Mouse (Mus musculus) urinary bladder, postnatal 10 days (tissue): ENCODE measurements at regions not wholly inside any gene's neighbourhood (a gene's known extent, or its start where the extent isn't known, plus 50 kb on each side); places are given as distances from the start of the nearest gene placed in this dataset.

ENCODE experiments used
- DNase-seq: peaks from one replicate; pipeline ENCODE4 v3.0.0; 2022; ENCODE audit warnings: low spot score

DNA sequence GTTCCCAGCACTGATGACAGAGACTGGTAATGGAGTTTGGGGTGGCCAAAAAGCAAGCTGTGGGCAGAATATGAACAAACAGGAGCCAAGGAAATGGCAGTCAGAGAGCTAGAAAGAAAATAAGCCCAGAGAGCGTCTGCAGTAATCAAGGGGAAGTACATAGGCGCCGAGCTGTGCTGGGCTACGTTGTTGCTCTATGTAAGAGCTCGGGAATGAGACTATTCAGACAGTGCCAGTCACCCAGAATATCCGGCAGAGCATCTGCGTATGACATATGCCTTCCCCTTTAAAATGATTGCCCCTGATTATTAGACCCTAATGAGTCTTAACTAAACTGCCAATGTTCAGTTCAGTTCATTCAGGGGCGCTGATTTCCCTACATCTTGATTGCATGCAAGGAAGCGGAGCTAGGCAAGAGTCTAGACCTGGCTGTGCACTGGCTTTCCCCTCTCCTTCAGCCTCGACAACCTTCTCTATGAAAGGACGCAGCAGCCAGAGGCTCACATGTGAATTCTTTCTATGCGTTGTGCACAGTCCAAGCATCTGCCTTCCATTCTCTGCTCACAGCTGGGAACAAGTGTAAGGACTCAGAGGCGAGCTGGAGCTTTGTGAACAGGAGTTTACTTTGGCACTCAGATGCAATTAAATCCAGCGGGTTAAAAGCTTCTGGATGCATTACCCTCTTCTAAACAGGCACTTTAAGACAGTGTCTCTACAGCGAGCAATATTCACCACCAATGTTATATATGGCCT is 125.7 kb upstream of the Gdf10 start:
- no peak for DNase-seq

DNA sequence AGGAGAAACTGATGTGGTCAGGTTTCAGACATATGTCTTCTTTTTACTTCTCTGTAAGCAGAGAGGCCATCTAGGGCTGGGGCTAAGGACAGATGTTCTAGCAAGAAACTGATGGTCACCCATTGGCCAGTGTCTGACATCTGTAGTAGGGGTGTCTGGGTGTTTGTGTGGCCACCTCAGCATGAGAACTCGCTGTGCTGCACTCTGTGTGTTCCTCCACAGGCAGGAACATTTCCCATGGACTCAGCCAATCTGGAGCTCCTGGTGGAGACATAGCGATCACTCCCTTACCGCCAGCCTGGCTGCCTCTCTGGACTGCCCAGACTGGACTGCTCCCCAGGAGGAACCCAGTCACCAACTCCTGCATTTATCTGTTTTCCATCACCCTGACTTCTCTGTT is 119.1 kb upstream of the Gdf10 start:
- no peak for DNase-seq

DNA sequence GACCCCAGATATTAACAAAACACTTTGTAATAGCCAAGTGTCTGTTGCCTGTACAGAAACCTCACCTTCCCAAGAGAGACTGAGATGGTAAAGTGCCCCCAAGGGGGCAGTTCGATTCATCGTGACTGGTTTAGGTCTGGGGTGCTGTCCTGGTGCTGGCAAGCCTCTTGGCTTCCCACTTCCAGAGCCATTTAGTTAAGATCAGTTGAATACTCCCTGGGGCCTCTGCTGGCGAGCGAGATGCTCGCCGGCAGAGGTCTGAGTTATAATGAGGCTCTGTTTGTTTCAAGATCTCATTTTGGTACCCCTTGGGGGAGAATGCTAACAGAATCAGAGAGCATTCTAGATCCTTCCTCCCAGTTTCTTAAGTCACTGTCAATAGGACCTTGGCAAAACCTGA is 118.7 kb upstream of the Gdf10 start:
- no peak for DNase-seq

DNA sequence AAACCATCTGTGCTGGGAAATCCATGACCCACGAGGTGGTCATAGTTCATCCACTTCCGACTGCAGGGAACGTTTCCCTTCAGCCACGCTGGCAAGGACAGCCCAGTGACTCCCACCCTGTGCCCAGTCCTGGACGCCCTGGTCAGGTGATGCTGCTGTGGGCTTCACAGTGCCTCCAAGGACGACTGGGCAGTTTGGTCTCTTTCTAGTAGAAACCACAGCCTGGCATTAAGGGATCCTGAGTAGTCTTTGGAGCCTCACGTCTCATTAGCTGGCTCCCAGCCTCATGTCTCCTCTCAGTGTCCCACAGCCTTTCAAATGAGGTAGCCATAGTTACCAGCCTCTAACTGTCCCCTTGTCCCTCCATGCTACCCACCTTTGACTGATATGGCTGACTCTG is 116.2 kb upstream of the Gdf10 start:
- DNase-seq, result no peak

DNA sequence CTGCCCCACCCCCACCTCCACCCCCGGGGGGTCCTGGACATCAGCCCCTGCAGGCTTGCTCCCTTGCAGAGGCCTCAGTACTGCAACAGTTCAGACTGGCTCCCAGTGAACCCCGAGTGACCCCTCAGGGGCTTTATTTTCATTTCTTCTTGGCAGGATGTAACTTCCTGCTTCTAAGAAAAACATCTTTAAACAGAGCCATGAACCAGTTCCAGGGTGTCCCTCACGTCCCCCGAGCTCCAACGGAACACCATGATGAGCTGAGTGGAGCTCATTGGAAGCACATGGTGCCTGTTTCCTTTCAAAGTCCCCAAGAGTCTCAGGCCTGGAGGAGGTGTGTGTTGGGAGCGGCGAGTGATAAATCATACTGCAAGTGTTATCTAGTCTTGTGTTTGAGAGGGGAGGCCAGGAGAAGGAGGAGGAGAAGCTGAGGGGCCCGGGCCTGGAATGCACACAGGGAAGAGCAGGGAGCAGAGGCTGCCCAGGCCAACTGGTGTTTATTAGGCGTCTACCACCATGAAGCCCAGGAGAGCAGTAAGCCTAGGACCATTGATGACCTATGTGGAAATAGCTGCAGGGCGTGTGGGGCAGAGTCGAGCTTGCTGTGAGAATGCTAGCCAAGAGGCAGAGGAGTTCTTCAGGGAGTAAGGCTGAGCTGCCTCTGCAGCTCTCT is 114.7 kb upstream of the Gdf10 start:
- no peak for DNase-seq

DNA sequence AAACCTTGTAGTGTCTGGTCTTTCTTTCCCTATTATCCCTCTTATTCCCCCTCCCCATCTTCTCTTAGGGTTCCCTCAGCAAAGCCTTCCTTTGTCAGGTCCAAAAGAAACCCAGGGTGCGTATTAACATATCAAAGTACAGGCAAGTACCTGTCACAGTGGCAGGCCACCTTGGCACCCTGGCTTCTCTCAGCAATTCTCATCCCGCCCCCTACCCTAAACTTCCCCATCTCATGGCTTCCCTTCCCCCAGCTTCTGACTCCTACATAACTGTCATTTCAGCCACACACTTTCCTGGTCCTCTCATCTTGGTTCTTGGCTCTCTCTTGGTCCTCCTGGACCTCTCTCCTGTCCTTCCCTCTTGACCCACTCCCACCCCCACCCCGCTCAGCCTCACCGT is 112.8 kb upstream of the Gdf10 start:
- DNase-seq, result no peak

DNA sequence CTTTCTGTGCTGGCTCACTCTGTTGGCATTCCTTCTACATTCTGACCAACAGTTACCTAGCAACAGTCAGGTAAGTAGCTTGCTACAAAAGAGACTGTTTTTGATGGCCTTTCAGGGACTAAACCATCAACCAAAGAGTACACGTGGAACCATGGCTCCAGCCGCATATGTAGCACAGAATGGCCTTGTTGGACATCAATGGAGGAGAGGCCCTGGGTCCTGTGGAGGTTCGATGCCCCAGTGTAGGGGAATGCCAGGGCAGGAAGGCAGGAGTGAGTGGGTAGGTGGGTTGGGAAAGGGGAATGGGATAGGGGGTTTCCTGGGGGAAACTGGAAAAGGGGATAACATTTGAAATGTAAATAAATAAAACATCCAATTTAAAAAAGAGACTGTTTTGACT is 112.1 kb upstream of the Gdf10 start:
- DNase-seq, result no peak

DNA sequence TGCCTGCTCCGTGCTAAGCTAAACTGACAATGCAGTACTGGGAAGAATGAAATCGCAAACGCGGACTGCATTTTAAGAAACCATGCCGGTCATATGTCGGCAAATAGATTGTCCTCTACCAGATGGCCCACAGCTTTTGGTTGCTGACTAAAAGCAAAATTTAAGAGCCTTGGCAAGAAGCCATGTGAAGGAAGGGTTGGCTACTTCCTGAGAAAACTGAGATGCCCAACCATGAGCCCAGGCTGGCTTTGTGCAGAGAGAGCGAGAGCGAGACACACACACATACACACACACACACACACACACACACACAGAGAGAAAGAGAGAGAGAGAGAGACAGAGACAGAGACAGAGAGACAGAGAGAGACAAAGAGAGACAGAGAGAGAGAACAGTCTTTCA is 111.1 kb upstream of the Gdf10 start:
- DNase-seq, result no peak

DNA sequence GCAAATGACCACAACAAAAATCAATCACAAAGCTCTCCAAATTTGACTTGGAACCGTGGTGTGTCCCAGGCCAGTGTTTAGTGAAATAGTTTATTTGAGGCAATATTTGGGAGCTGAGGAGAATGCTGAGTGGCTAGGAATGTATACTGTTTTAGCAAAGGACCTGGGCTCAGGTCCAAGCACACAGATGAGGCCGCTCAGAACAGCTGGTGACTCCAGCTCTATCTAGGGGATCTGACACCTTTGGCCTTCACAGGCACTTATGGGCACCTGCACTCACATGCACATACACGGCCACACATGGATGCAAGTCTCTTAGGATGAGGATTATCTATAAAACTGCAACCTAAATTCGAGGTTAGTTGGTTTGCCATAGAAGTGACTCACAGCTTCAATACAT is 110.6 kb upstream of the Gdf10 start:
- no peak for DNase-seq

DNA sequence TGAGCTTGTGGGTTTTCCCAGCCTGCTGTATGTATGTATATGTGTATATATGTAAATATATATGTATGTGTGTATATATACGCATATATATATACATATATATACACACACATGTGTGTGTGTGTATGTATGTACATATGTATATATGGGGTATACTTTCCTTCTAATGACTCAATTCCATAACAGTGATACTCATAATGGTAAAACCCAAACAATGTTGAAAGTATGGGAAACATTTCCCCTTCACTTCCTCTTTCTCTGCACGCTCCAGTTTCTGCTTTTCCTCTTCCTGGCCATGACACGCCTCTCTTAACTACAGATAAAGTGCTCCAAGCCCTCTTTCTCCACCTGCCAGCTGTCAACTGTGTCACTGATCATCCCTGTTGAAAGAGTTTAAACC is 110.1 kb upstream of the Gdf10 start:
- DNase-seq, result no peak

DNA sequence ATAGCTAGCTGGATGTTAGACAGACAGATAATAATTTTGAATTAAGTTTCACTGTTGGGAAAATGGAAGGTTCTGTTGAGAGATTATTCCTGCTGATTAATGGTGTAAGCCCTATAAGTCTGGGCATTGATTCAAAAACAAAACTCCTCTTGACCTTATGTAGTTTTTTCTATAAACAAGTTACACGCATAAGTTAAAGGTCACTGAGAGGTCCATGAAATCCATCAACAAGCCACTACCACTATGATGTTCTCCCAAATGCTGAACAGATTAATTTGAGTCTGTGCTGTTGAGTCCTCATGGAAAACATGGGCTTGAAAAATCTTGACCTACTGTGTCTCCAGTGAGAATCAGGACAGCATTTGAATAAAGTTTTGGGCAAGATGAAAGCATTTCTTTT is 109.3 kb upstream of the Gdf10 start:
- DNase-seq, result no peak

DNA sequence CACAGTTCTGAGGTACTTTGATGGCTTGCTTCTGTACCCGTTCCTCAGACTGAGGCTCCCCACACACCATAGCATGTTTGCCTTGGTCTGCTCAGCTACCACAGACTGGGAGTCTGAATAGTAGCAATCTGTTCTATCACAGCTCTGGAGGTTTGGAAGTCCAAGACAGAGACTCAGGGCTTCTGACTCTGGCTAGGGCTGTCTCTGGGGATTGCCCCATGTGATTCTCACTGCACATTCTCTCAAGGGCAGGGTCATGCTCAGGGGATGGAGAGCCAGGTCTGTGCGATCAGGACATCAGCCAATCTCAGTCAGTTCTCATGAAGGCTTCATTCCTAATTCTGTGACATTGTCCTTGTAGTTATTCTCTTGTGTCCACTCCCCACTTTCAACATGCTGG is 108.8 kb upstream of the Gdf10 start:
- no peak for DNase-seq

DNA sequence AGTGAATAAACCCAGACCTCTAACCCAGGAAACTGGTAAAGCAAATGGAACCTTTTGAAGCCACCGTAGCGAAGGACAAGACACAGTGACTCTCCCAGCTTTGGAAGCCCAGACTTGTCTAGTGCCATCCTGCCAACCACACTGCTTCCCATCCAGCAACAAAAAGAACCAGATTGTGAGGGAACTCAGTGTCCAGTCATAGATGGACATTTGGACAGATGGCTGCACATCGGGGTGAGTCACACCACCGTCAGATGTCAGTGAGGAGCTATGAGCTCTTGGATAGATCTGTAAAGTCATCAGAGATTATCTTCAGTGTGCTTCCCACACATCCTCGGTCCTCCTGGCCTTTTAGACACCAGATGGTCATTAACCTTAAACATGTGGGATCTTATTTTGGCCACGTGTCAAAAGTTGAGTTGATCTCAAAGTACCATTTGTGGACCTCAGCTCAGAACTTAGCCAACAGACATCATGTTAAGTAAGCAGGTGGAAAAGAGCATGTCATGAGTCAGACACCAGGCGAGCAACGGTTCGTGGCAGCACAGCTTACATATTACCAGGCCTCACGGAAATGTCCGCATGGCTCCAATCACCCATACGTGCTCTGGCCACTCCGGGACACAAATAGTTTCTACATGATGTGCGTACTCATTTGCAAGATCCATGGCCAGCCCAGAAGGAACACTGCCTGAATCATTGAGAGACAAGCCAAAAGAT is 102.7 kb upstream of the Gdf10 start:
- no peak for DNase-seq

DNA sequence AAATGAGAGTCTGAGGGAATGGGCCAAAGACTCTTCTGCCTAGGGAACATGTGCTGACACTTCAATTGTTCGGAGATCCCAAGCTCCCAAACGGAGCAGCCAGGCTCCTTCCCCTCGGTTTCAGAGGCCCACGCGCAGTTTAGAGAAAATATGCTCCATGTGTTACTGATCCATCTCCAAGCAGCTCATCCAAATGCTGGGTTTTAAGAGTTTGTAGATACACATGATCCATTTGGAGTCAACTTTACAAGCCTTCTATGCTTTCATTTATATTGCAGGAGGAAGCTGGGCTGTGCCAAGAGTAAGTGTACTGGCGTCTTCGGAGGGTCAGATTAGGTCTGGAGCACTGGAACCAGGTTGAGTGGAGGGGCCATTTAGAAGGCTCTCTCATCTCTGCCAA is 102.0 kb upstream of the Gdf10 start:
- DNase-seq, result no peak

DNA sequence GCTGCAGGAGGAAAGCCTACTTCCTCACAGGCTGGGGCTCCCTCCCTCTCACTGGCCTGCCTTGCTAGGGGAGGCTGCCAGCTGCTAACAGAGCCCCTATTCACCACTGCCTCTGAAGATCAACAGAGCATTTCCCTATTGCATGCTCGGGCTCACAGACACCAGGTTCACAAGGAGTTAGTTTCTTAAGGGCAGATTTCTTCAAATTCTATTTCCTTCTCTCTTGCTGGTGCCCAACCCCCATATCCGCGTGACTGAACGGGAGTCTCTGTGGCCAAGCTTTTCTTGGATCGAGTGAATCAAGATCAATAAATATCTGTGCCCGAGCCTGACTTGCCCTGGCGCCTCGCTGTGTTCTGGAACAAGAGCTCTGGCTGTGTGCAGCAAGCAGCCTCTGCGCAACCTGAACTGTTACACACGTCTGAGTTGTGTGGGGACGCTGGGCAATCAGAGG is 98.9 kb upstream of the Gdf10 start:
- no peak for DNase-seq

DNA sequence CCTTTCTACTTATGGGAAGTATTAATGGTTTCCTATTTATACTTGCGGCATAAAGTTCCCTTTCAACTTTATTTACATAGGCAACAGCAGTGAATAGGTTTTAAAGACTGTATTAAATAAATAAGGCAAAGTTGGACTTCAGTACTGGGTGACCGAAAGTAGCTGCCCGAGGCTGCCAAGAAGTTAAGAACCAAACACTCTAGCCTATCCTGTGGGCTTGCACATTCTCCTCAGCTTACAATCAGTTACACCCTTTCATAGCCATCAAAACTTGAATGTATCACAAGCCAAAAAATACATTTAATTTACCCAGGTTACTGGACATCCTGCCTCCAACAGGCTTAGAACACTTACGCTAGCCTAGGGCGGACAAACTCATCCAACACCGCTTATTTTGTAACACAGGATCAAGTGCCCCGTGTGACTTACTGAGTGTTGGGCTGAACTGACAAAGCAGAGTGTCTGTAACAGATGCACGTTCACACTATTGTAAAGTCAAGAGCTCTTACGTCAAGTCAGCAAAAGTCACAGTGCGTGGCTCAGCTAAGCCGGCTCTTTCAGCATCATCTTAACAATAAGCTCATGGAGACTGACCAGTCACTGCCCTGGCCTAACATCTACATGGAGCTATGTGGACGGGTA is 97.3 kb upstream of the Gdf10 start:
- DNase-seq, result no peak

DNA sequence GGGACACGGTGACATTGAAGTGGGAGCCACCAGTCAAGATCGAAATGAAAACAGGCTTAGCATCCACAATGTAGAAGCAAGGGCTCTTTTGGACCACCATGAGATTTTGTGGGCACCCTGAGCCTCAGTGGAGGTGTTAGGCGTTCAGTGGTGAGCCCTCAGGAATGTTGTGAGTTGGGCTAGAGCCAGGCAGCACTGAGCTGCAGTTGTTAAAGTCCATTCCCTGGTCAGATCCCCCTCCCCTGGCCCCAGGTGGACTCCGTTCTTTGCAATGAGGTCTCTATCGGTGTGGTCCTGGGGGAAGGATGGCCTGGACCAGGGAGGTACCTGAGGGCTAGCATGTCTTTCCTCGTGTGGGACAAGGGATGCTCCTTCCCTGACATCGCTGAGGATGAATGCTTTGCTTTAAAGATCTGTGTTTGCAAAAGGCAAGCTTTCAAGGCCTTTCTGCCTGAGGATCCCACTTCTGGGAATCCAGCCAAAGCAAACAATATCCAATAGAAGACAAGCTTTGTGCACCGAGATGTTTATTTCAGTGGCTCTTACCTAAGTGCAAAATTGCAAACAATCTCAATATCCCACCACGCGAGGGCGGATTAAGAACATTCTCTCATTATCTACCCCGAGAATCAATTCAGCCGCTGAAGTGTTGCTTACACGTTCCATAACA is 90.6 kb upstream of the Gdf10 start:
- DNase-seq, result no peak

DNA sequence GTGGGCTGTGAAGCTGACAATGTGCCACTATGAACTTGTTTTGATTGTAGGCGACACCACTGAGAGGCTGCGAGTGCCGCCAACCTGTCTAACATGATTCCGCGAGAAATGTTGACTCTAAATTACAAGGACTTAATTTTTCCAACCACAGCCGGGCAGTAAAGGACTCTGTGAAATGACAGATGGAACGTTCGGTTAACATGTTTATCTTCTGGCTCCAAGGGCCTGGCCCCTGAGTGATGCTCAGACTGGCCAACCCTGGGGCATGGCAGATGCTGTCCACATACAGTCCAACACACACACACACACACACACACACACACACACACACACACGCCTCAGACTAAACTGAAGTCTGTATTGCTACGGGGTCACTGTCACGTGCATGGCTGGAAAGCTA is 87.0 kb upstream of the Gdf10 start:
- no peak for DNase-seq

DNA sequence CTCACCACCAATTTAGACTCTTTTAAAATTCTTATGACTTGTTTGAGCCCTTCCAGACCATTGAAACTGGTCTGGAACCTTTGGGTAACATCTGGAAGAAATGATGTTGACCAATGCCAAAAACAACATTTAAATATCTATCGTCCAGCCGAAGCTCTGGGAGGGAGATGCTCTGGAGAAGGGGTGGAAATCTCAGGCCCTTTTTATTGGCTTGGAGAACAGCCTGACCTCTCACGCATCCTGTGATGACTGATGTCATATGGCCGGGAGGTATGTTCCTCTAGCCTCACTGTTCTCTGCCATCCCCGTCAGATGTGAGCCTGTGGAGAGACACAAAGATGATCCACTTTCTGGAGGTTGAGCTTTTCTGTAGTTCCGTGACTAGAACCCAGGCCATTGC is 81.6 kb upstream of the Gdf10 start:
- DNase-seq, result no peak

DNA sequence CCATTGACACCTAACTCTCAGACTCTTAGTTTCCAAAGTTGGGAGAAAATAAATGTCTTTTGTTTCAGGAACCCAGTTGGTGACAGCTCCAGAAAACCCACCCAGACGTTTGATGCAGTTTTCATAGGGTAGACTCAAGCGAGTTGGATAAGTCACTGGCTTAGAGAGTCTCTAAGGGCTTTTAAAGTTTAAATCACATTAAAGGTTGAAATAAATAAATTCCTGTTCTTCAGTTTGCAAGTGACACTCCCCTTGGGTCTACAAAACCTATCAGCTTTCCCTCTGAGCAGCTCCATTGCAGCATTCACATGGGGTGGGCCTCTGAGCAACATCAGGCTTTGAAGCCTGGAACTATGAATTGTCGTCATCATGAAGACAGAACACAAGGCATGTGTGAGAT is 69.9 kb upstream of the Gdf10 start:
- no peak for DNase-seq

DNA sequence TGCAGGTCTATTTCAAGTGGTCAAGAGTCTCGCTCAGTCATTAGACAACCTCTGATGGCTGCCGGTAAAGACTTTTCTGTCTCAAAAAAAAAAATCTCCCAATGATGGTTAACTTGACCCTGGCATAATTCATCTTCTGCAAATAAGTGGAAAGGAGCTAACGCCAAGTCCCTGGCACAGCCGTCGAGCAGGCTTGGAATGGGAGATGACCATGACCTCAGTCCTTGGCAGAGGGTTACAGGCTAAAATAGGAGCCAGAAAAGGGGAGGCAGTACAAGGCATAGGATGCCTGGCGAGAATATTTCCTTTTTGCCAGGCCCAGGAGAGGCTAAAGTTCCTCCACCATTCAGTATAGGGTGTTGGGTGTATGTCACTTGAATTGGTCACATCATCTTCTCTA is 69.2 kb upstream of the Gdf10 start:
- DNase-seq, result no peak

DNA sequence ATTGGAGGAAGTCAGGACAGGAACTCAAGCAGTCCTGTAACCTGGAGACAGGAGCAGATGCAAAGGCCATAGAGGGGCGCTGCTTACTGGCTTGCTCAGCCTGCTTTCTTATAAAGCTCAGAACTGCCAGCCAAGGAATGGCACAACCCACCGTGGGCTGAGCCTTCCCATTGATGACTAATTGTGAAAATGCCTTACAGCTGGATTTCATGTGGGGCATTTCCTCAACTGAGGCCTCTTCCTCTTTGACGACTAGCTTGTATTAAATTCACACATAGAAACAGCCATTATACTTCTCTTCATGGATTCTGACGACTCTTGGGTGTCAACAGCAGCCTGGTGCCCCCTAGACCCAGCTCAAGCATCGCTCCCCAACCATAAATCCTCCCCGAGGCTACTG is 66.4 kb upstream of the Gdf10 start:
- no peak for DNase-seq
